Mouse (Mus musculus) urinary bladder, postnatal 25 days (tissue): Measurements from ENCODE around the gene Tmem255b.

Experiments
- DNase-seq: peaks from one replicate; pipeline ENCODE4 v3.0.0; 2022; ENCODE audit warnings: low spot score

Gene Tmem255b

GRCm38 (mm10) chr8:13492198-13492995 is 57.4 kb downstream of the Tmem255b start:
- peak; percentile 44 for DNase-seq

DNA sequence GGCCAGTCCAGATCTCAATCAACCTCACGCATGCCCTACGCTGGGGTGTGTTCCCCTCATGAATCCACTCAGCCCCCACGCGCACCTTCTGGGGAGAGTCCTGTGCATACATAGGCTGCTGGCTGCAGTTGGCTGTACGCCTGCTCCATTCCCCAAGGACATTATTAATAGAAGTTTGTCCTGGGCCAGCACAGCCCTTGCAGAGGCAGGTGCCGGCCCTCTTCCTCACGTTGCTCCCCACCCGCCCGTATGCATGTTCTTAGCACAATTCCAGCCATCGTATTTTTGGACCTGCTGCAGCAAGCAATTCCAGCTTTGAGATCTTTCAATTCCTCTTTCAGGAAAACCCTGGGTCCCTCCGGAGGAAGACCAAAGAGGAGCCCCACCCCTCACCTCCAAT is 58.0 kb downstream of the Tmem255b start:
- peak; percentile 23 for DNase-seq

GRCm38 (mm10) chr8:13493858-13494631 is 59.1 kb downstream of the Tmem255b start, which contains the start of gene Gas6:
Gas6 (minus strand) TSS chr8:13494490.
- peak; percentile 49 for DNase-seq

GRCm38 (mm10) chr8:13501221-13501620 is 66.2 kb downstream of the Tmem255b start:
- DNase-seq, result no peak

- no peak for DNase-seq
These were observed 69.1 kb downstream of the Tmem255b start for GRCm38 (mm10) chr8:13503936-13504606.

DNA sequence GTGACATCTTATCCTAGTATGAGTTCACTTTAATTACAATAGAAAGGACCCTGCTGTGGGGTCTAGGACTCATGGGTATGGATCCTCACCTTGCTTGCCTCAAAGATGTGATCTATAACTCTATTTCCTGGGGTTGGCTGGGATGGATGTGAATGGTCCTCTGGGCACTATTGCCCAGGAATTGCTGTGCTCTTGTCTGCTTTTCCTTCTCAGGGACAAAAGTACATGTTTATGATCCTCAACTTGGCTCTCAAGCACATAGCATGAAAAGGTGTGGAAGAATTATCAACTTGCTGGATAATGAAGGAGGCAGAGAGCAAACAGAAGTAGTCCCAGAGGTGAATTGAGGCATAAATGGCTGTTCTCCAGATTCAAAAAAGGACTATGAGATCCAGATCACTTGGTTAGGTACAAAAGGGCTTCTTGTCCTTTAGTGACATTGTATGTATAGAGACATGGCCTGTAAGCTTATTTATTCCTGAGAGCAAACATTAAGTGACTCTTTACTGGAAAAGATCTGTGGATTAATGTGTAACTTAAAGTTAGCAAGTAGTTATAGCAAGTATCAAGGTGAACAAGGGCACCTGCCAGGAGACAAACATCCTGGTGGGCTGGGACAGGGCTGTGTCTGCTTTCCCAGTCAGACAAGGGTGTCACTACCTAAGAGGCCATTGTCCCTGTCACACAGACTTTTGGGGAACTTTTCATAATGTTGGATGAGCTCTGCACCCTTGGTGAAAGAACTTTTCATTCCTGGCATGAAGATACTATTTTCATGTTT is 70.1 kb downstream of the Tmem255b start:
- DNase-seq, result no peak

DNA sequence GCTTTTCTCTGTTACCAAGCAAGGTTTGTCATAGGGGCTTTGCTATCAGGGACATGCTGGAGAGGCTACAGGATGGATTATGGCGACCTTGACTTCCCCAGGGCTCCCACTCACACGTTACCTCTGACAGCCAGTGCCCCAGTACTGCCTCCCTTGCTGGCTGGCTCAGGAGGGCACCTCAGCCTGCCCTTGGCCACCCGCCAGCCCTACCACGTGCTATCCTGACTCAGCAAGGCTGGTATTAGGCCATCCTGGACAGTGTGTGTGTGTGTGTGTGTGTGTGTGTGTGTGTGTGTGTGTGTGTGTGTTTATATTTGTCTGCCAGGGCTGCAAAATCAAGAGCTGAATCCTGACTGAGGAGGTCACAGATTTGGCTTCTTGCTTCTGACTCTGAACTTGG is 71.9 kb downstream of the Tmem255b start:
- peak; percentile 85 for DNase-seq

GRCm38 (mm10) chr8:13507284-13507937 is 72.4 kb downstream of the Tmem255b start:
- DNase-seq, result no peak

DNA sequence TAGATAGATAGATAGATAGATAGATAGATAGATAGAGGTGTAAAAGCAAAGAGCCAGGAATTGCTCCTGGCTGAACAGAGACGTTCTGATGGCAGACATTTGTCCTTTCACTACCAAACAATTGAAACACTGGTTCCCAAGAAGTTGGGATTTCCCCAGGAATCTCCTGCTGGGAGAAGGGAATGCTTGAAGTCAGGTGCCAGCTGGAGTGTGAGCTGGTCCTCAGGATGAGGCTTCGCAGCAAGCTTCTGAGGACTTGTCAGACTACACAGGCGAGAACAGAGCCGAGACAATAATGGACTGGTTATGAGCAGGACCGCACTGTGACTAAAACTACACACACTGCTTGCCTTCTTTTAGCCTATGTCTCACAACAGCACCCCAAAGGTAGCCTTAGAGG is 77.0 kb downstream of the Tmem255b start:
- no peak for DNase-seq

- no peak for DNase-seq
These were observed 77.7 kb downstream of the Tmem255b start for GRCm38 (mm10) chr8:13512677-13513076.

DNA sequence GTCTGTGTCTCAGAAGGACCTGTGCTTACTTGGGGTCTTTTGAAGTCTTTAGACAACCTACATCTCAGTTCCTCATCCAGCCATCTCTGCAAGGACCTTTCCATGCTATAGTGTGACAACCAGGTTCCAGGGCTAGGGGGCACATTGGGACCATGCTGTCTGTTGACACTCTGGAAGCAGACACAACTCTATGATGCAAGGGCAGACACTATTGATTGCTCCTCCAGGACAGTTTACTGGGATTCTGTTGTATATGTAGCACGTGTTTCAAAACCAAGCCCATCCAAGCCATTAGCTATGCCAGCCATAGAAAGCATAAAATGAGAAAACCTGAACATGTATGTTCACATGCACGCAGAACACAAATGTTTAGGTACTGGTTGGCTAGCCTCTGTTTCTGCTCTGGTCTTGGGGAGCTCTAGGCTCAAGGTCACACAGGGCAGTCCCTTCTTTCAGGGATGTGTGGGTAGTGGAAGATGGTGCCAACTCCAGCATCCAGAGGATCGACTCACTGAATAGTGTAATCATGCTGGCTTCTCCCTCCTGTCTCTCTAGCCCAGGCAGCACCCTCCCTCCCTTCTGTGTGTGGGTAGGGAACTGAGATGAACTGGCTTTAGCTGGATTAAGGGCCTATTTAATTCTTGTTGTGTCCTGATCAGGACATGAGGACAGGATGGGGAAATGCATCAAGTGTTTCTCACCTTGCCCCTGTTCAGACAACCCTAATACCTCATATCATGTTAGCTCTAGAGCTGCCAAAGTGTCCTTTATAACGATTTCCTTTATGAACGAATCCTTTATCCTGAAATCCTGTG is 78.8 kb downstream of the Tmem255b start:
- no peak for DNase-seq

DNA sequence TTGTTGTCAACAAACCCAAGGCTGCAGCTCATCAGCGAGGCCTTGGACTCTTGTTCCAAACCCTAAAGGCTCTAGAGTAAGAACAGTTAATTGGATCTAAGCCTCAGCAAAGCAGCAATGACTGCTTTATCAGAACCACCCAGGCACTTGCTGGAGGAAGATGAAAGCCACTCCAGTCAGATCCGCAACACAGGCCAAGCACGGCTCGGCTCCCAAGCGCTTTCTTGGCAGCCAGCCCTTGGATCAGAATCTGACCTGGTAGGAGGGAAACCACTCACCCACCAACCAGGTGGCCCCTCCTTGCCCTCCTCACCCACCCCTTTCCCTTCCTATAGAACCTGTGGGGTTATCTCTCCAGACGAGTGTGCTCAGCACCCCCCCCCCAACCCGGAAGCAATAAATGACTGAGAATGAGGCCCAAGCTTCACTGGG is 81.0 kb downstream of the Tmem255b start:
- DNase-seq, result no peak

DNA sequence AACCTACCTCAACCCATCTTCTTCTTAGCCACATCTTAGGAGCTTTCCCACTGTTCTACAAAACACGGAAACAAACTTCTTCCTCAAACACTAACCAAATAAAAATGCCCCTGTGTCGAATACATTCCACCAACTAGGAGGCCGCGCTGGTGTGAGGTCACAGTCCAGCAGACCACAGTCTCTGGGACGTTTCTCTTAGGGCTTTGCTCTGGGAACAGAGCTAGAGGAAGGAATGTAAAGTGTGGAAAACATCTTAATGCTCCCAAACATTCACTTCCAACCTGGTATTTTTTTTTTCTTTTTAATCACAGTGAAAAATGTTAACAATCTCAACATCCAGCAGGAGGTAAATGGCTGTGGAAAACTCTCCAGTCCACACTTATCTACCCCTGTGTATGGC is 81.7 kb downstream of the Tmem255b start:
- DNase-seq, result no peak

GRCm38 (mm10) chr8:13517284-13517781 is 82.3 kb downstream of the Tmem255b start:
- no peak for DNase-seq
